Mouse (Mus musculus) inflammation-experienced regulatory T-cells, adult 6 months (primary cell): Measurements from ENCODE around the gene Tpd52l1. TPM values are rescaled to one million over a fixed set of nuclear protein-coding genes. Genes with fewer than 3 reads are reported as not detected.
"Not testable (repeated sequence)": the region's sequence is repeated elsewhere in the genome, so short reads cannot be mapped to it uniquely, and the experiment has no call there.

Source experiments
- ATAC-seq: one replicate; pipeline ENCODE4 v1.8.0; 2017
- polyA plus RNA-seq, 3 experiments: library from polyadenylated mRNA; unstranded; fragments of 100-300 nt; shearing (Covaris generic); gene quantifications; one replicate each; pipeline ENCODE4 v1.2.1; 2017

The Tpd52l1 gene
- polyA plus RNA-seq: not detected

DNA sequence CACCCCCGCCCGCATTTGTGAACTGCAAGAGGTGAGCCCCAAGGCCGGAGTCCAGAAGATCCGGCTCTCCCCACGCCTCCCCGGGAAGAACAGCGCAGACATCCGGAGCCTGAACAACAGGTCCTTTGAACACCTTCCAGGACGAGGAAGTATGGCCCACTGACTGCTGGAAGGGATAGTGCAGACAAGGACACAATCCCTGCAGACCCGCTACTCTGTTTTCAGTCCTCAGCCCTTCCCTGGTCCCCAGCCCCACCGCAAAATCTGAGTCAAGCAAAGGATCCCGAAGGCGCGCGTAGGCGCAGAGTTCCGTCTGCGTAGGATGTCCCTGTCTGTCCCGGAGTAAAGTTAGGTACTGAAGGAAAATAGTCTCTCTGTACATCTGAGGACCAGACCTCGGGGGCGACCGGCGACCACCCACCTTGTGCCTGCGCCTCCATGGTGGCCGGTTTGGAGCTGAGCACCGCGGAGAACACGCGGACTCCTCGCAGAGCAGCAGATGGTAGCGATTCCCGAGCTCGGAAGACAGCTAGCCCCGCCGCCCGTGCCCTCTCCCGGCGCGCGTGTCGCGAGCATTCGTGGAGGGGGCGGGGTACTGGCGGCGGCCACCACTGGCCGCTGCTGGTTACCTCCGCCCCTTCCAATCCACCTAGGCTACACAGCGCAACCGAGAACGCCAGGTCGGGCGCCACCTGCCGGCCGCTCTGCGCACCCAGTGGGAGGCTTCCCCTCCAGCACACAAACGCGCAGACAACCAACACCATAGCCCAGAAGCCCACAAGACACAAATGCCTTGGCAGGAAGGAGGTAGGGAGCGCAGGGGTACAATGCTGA is at the start of gene Tpd52l1:
Gene Tpd52l1 (minus strand): TSS at position 668 of the 834 bp plus-strand sequence.
- no peak for ATAC-seq

DNA sequence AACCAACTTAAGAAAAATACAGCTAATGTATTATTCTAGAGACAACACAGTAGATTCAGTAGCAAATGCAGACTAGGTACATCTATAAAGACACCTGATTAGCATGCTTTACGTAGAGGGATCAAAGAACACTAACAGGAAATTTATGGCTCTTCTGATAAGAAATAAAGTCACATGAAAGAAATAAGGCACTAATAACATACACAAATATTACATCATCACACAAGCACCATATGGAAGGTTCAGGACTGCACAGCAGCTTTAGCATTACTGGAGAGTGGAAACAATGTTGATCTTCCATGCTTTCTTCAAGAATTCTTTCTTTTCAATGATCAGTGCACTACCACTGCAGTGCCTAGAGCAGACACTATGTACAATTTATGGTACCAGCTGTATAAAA is 48.5 kb upstream of the Tpd52l1 start:
- no peak for ATAC-seq

DNA sequence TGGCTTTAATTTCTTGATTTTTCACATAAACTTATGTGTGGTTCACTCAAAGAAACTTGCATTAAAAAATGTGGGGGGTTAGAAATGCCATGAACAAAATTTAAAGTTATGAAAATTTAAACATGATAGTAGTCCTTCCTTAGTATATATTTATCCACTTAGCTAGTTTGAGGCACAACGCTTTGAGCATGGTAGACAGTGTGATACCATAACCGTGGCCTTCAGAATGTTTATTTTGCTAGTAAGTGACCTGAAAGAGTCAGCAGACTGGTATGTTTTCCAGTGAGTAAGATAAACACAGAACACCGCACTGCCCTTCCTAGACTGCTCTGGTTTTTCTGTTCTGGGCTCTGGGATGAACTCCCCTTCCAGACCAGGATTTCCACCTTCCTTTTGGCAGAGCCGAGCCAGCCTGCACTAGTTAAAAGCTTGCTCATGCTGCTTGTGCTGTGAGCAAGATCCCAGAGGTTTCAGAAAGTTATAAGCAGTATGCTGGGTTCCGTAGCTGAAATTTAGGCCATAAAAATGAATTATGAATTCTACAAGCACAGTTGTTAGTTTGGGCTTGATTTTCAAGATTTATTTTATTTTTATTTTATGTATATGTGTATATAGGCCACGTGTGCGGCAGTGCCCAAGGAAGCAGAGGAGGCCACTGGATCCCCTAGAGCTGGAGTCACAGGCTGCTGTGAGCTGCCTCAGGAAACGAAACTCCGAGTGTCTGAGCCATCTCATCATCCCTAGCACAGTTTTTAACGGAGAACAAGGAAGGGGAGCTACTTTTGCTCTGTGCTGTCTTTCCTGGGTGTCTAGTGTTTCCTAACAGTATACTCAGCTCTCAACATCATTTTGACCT is 21.5 kb upstream of the Tpd52l1 start:
- ATAC-seq: no peak

DNA sequence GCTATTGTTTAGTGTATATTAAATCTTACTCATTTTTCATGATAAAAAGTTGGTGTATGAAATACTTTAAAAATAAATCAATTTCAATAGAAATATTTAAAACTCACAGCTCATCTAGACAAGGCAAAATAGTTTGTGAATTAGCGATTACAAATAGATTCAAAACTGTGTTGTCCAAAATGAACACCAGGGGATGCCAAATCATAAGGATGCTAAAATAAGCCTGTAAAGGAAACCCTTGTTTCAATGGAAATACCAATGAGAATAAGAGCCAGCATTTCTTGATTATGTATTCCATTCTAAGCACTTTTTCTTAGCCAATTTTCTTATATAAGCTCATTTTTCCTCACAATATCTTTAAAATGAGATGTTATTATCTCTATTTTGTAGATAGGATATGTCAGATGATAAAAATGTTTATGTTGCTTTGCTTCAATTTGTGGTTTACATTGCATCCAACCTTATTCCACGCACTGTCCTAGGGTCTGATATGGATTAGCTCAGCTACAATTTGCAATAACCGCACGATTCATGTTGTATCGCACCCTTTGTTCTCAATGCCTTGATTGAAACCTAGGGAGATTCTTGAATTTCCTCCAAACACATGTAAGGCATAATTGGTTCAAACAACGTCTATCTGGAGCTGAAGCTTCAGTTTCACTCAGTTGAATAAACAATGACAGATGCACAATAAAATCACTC is 20.2 kb upstream of the Tpd52l1 start:
- no peak for ATAC-seq

DNA sequence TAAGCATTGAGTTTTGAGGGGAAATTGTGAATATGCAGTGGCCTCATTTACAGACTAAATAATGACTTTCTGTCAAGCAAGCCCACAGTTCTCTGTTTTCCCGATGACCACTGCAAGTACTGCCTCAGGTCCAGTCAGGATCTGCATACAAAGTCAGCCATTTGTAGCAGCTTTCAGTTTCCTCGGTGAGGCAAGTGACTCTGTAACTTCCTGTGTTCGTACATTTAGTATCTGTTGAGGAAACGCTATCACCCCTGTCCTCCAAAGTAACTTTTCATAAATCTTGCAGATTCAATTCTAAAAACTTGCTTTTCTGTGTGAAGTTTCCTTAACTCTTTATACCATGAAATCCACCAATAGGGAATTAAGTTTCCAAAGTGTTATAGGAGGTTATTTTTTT is 19.7 kb upstream of the Tpd52l1 start:
- ATAC-seq: no peak

DNA sequence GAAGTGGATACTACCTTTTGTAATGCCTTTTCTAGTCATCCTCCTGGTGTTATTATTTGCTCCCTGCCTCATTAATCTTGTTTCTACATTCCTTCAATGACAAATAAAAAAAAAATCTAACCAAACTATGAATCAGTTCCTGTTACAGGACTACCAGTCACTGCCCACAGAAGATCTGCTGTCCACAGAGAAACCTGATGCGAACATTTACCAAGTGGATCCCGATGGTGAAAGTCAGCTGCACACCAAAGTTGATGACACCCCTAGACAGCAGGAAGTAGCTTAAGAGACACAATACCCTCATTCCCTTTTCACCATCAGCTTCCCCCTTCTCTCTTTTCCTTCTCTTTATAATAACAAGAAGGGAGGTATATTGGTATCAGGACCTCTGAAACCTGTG is 17.3 kb upstream of the Tpd52l1 start:
- no peak for ATAC-seq

DNA sequence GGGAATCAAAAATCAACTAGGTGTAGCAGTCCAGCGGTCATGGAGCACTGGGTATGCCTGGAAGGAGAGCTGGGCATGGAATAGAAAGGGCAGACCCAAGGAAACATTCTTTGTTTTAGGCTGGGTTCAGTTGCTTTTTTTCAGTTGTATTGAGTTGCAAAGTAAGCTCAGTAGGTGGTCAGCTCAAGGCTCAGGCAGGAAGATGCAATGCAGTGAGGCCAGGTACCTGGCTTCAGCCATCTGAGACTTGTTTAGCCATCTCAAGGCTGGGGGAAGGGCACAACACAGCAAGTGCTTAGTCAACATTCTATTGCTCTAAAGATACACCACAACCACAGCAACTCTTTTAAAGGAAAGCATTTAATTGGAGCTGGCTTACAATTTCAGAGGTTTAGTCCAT is 11.0 kb upstream of the Tpd52l1 start:
- no peak for ATAC-seq

DNA sequence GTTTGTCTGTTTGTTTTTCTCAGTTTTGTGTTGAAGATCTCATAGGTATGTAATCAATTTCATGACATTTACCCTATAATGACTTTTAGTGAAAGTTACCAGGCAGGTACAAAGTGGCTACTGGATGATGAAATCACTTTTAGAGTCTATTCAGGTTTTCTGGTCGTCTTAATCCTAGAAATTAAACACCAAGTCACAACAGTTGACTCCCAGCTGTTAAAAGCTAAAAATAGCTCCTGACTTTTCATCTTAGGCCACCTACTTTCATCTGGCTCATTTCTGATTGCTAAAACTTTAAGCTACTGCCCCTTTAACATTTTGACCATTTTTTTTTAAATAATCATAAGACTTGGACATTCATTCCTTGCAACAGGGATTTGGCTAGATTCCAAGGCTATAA is 1.3 kb upstream of the Tpd52l1 start:
- no peak for ATAC-seq

DNA sequence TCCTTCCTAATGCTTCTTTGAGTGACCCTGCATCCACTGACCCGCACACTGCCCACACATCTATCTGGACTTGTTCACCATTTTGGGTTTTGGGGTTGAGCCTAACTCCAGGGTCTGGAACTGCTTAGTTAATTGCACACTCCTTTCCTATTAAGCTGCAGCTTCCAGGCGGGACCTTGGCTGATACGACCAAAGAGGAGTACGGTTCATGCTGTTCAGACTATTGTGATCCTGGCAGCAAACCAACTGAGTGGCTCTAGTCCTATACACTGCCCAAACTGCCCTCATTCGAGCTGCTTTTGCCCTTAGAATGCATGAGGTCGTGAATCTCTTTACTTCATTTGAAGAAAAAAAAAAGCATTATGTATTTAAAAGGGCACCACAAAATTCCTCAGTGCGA is 1.6 kb downstream of the Tpd52l1 start:
- ATAC-seq: no peak

DNA sequence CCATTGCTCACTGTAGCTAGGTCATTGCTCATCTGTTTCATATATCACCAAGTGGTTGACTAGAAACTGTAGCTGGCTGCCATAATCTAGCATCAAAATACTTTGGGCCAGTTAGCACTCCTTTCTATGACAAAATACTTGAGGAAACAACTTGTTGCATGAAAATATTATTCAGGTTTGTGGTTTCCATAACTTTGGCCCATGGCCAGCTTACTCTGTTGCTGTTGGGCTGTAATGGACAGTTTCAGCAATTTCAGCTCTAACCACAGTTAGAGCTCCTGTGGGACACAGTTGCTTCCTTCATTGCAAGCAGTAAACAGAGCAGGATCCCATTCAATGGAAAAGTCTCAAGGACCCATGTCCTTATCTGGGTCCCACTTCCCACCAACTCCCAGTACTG is 4.3 kb downstream of the Tpd52l1 start:
- ATAC-seq: no peak

DNA sequence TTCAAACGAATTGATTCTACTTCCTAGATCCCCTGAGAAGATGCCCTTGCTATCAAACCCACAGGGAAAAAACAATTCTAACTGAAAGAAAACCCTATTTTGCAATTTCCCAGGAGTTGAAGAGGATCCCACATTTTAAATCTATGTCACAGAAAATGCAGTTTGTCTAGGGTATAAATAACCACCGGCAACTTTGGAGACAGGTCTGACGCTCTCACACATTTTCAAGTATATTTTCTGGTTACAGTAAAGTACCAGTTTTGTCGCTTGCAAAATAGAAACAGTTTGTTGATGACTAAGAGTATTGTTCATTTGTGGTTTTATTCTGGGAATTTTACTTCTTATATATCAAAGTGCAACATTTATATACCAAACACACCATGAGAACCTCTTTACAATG is 9.7 kb downstream of the Tpd52l1 start:
- no peak for ATAC-seq

DNA sequence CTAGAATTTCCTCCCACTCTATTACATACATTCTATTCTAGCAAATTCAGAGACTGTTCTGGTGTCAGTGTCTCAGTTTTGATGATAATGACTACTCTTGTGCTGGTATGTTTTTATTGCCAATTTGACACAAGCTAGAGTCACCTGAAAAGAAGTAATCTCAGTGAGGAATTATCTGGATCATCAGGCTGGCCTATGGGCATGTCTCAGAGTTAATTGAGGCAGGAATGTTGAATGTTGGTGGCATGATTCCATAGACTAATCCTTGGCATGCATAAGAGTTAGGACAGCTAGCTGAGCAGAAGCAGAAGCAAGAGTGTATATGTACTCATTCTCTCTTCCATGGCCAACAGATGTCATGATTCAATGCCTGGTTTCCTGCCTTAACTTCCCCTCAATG is 27.8 kb downstream of the Tpd52l1 start:
- no peak for ATAC-seq

DNA sequence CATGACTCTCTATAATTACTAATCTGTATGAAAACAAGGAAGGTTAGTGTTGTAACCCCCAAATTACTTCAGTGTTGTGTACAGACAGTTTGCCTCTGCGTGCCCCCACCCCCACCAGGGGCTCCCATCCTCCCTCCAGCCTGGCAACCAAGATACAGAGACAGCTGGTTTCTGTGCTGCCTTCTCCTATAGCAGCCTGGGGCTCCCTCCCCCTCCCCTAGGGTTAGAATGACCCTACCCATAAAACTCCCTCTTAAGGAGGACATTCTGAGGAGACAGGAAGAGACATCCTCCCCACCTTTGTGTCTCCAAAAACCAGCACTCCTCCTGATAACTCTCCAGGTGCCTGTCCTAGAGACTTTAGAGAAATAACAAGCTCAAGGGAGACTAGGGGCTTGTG is 52.8 kb downstream of the Tpd52l1 start:
- no peak for ATAC-seq

DNA sequence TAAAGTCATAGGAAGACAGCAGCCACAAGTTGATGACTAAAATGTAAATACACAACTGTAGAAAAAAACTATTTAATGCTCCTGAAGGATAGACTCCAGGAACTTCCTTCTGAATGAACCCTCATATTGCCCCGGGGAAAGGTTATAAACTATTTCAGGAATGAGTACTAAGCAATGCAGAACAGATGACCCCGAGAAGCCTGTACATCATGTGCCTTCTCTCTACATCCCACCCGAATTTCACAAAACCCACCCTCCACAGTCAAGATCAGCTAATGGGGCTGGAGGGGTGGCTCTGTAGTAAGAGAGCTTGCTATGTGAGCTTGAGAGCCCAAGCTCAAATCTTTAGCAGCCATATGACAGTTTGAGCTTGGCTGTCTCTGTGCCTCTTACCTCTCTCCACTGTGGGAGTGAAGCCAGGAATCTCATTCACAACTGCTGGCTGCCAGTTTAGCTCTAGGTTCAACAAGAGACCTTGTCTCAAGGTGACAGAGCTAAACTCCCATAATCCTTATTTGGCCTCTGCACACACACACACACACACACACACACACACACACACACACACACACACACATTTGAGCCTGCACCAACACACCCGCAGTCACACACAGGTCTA is 54.9 kb downstream of the Tpd52l1 start:
- no peak for ATAC-seq

DNA sequence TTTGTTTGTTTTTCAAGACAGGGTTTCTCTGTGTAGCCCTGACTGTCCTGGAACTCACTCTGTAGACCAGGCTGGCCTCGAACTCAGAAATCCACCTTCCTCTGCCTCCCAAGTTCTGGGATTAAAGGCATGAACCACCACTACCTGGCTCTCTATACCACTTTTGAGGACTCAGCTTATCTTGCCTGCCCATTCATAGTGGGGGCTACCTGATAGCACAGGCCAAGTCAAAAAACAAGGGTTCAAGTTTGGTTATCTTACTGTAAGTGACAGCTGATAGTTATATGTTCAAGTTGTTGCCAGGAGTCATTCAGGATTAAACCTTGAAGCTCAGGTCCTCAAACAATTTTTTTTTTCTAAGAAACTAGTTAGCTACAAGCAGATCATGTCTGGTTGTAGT is 57.2 kb downstream of the Tpd52l1 start:
- ATAC-seq: not testable (repeated sequence)

DNA sequence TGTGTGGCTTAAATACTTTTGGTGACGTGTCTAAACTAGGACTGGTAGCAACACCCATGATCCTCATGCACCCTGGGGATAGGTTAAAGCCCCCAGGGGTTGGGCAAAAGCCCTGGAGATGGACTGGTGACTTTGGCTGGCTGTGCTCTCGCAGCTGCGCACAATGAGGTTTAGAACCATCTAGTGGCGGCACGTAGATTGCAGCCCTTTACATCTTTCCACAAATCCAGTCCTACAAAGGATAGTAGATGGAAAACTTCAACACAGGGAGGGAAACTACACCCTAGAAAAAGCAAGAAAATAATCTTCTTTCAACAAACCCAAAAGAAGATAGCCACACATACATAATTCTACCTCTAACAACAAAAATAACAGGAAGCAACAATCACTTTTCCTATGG is 75.6 kb downstream of the Tpd52l1 start:
- not testable (repeated sequence) for ATAC-seq

DNA sequence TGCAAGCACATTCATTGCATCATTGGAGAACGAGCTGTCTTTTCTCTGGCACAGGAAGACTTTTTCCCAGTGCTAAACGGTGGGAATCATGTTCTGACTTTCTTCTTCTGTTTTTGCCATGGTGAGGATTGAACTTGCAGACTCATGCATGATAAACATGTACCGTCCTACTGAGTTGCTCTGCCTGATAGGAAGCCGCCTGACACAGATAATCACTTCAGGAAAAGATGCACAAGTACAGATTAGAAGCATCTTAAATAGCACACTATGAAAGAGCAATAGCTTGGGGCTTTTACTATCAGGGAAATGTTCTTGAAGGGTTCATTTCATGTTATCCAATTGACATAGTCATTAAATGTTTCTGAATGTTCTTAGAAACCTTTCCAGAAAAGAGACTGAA is 86.0 kb downstream of the Tpd52l1 start:
- ATAC-seq: no peak

DNA sequence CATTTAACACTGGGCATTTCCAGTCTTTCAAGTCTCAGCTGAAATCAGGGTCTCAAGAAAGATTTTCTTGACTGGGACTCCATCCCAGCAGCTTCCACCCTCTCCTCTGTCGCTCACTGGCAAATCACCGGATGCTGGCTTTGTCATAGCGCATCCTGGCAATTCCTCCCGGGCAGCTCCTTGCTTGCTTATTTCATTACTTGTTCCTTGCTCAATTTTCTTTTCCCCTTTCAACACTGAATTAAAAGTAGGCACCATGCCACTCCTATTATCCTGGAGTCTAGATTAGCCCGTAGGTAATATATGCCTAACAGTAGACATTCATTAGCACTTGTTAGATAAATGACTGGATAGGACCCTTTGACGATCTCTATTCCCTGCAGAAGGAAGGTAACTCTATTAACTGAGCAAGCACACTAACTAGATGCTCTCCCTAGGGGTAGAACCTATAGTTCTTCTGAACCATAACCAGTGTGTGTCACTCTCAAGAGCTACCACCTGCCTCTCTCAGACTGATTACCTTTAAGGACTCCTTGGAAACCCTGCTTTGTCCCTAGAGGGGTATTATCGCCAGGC is 90.8 kb downstream of the Tpd52l1 start:
- no peak for ATAC-seq

DNA sequence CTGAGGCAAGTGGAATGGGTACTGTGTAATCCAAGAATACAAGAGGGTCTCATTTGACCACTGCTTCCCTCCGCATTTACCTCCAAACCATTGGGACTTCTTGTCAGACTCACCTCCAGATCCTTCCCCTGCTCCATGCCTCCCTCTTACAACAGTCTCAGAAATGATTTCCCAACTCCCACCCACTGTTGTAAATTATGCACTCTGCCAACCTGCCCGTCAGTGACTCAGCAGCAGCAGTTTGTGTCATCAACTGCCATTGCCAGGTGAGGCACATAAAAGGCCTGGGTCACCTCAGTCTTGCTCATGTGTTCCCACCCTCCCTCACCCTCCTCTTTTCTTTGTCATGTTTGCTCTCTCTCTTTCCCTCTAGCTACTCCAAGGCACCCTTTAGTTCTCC is 91.6 kb downstream of the Tpd52l1 start:
- no peak for ATAC-seq

DNA sequence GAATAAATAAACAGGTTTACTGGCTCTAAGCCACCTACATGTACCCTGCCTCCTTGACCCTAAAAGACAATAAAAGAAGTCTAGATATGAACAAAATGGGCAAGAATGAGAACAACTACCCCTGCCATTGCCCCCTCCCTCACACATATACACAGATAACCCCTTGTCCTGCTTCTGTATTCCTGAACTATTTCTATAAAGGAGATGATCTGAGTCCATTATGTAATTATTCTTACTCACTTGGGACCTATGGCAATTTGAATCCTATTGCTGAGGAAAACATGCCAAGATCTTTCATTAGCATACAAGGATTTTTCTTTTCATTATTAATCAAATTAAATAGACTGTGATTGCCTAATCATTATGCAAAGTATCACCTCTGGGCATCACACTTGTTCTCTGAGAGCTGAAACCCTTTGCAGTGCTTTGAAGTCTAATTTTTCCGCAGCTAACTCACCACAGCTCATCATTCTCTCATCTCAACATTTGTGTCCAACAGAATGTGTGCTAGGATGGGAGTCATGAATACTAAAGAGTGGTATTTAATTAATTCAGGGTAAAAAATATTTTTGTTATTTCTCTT is 92.8 kb downstream of the Tpd52l1 start:
- no peak for ATAC-seq

DNA sequence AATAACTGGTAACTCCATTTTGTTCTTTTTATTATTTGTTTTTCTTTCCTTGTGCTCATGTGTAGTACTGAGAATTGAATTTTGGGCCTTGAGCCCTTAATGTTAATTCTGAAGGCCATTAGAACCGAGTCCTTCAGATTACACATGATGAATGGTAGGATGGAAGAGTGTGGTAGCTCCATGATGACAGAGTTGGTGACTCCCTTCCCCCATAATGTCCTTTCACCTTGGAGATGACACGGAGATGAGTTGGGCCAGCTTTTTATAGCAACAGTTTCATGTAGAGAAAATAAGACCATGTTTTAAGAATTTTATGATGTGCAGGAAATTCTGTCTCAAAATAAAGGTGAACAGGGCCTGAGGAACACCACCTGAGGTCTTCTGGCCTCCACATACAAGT is 94.7 kb downstream of the Tpd52l1 start:
- ATAC-seq: no peak

DNA sequence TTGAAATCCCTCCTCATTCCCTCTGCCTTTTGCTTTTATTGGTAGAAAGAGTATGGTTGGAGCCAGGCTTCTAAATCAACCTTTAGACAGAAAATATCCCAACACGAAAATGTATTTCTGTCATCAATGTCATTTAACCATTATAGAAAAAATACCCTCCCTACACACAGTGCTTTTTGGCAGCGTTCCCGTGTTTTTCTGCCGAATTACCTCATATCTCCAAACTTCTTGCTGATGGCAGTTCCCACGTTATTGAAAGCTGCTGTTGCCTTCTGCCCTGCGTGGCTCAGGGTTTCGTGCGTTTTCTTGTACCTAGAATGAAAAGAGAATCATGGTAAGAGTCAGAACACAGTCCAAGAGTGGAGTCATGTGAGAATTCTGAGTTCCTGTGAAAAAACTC is 99.4 kb downstream of the Tpd52l1 start:
- no peak for ATAC-seq
